Mouse (Mus musculus): ENCODE measurements around the gene Ghrh.
"Not testable (repeated sequence)": the region's sequence is repeated elsewhere in the genome, so short reads cannot be mapped to it uniquely, and the experiment has no call there.

- not testable (repeated sequence) for TF ChIP-seq CTCF (IDR thresholded peaks at IDR 0.05; ENCODE audit: low read depth, low read length); POLR2A (IDR thresholded peaks at IDR 0.05; ENCODE audit: borderline replicate concordance, low read depth, low read length)
These were observed 41.7 kb upstream of the Ghrh start for GRCm38 (mm10) chr2:157388901-157389590.
